Mouse (Mus musculus): Measurements from ENCODE around the gene Met. TPM values are rescaled to one million over a fixed set of nuclear protein-coding genes. Genes with fewer than 3 reads are reported as not detected.

Met gene
- polyA plus RNA-seq, 2 experiments: 4.3 to 5.9 TPM

DNA sequence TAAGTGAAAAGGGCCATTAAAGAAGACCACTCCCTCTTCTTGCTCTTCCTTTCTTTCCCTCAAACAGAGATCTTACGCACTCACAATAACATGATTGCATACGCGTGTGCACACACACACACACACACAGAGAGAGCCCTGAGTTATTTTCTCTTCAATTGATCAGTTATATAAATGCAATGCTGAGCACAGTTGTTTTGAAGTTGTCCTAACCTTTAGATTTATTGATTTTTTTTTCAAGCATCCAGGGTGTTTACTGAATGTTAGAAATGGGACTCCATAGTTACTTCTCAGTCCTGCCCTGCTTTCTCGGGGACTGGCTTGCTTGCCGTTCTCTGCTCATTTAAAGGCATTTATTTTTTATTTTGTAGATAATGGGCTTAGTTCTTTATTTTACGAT lies 14.7 kb downstream of the Met start:
- Histone ChIP-seq H3K4me1 (ENCODE audit: control insufficient read depth, insufficient read depth, low read length) (no peaks in the 10 kb centered on the region), H3K27ac (replicated peaks; ENCODE audit: low read depth, low read length) (no peak overlapping the region), H3K4me3 (replicated peaks; ENCODE audit: low read length) (no peak overlapping the region), H3K27me3 (ENCODE audit: control insufficient read depth, insufficient read depth, low read length) (no peaks in the 10 kb centered on the region), H3K9ac (ENCODE audit: low read depth, low read length, severe bottlenecking) (no peak overlapping the region), H3K9me3 (ENCODE audit: control insufficient read depth, low read length) (no peaks in the 10 kb centered on the region), H3K36me3 (ENCODE audit: control insufficient read depth, insufficient read depth, low read length) (no peaks in the 10 kb centered on the region), H3K4me2 (replicated peaks; ENCODE audit: low read depth, low read length, severe bottlenecking) (no peak overlapping the region)
- ATAC-seq (ENCODE audit: low FRiP score, low read depth) (no peak), DNase-seq (ENCODE audit: low spot score) (no peak)
- 88% methylated on average over 6 of the region's 6 CpGs for WGBS
- TF ChIP-seq POLR2A (IDR thresholded peaks at IDR 0.05; ENCODE audit: borderline replicate concordance, extremely low read depth, insufficient read depth, insufficient read length): no peak

DNA sequence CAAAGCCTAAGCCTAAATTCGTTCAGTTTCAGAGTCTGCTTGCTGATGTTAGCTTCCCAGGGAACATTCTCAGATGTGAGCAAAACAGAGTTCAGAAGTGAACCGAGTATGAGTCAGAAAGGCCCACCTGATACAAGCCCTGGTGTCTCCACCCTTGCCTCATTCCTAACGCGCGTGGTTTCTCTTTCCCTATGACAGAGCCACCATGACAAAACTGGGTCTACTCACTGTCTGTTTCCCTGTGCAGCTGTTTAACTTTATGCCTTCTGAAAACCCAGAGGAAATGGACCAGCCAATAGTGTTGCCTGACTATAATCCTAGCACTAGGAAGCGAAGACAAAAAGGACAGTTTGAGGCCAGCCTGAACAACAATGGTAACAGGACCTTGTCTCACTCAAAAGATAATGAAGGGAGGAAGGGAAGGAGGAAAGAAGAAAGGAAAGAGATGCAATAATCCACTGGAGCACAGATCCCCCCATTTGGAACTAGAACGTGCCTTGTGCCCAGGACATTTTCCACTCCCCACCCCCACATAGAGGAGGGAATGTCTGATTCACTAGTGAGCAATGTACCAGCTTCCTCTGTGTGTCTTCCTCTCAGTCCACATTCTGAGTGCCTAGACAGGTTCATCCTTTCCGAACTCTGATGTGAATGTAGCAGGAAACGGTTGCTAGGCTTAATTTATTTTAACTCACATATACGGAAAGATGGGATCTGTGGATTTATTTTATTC lies 15.4 kb downstream of the Met start:
- no peak for TF ChIP-seq POLR2A (IDR thresholded peaks at IDR 0.05; ENCODE audit: borderline replicate concordance, extremely low read depth, insufficient read depth, insufficient read length)
- no peaks in the 10 kb centered on the region for H3K9me3 ChIP-seq (ENCODE audit: control insufficient read depth, low read length)
- H3K27me3 ChIP-seq (ENCODE audit: control insufficient read depth, insufficient read depth, low read length): no peaks in the 10 kb centered on the region
- 82% methylated on average over 10 of the region's 10 CpGs for WGBS
- H3K4me2 ChIP-seq (replicated peaks; ENCODE audit: low read depth, low read length, severe bottlenecking): no peak overlapping the region
- no peak for DNase-seq (ENCODE audit: low spot score)
- ATAC-seq (ENCODE audit: low FRiP score, low read depth): peak; percentile 75
- no peak overlapping the region for H3K9ac ChIP-seq (ENCODE audit: low read depth, low read length, severe bottlenecking)
- no peak overlapping the region for H3K4me3 ChIP-seq (replicated peaks; ENCODE audit: low read length)
- no peaks in the 10 kb centered on the region for H3K36me3 ChIP-seq (ENCODE audit: control insufficient read depth, insufficient read depth, low read length)
- H3K4me1 ChIP-seq (ENCODE audit: control insufficient read depth, insufficient read depth, low read length): no peaks in the 10 kb centered on the region
- no peak overlapping the region for H3K27ac ChIP-seq (replicated peaks; ENCODE audit: low read depth, low read length)

DNA sequence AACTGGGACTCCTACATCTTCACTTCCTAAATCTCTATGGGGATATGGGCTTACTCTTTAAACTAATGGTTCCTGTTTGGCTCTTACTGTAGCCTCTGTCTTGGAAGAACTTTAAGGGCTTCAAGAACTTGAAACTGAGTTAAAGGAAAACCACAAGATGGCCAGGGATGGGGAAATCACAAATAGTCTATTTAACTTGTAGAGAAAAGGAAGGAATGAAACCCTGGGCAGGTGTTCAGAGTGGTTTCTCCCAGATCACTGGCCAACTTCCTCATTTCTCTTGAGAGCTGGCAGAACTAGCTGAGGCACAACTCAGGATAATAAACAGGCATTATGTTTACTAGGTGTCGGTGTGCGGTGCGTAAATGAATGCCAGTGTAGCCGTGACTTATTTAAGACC lies 17.5 kb downstream of the Met start:
- no peak overlapping the region for H3K4me2 ChIP-seq (replicated peaks; ENCODE audit: low read depth, low read length, severe bottlenecking)
- no peaks in the 10 kb centered on the region for H3K4me1 ChIP-seq (ENCODE audit: control insufficient read depth, insufficient read depth, low read length)
- WGBS: 45% methylated on average over 4 of the region's 4 CpGs
- no peaks in the 10 kb centered on the region for H3K9me3 ChIP-seq (ENCODE audit: control insufficient read depth, low read length)
- ATAC-seq (ENCODE audit: low FRiP score, low read depth): no peak
- no peak for DNase-seq (ENCODE audit: low spot score)
- H3K27ac ChIP-seq (replicated peaks; ENCODE audit: low read depth, low read length): no peak overlapping the region
- H3K27me3 ChIP-seq (ENCODE audit: control insufficient read depth, insufficient read depth, low read length): no peaks in the 10 kb centered on the region
- H3K4me3 ChIP-seq (replicated peaks; ENCODE audit: low read length): no peak overlapping the region
- no peak for TF ChIP-seq POLR2A (IDR thresholded peaks at IDR 0.05; ENCODE audit: borderline replicate concordance, extremely low read depth, insufficient read depth, insufficient read length)
- H3K9ac ChIP-seq (ENCODE audit: low read depth, low read length, severe bottlenecking): no peak overlapping the region
- no peaks in the 10 kb centered on the region for H3K36me3 ChIP-seq (ENCODE audit: control insufficient read depth, insufficient read depth, low read length)

DNA sequence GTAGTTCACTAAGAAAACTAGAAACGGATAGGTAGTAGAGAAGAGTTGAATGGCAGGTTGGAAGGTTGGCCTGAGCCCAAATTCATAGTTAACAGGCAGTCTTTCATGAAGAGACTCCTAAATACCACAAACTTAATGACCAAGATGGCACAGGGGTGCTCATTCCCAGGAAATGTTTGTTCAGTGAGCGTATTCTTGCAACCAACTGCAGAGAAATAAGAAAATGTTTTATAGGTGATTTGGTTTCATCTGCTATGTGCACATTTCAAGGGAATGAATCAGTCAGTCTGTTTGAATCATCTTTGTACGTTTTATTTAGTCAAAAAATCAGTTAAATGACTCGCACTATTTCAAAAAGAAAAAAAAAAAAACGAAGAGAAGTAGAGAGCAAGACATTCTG lies 21.6 kb downstream of the Met start:
- 82% methylated on average over 5 of the region's 5 CpGs for WGBS
- Histone ChIP-seq H3K4me3 (replicated peaks; ENCODE audit: low read length) (no peak overlapping the region), H3K4me1 (ENCODE audit: control insufficient read depth, insufficient read depth, low read length) (no peaks in the 10 kb centered on the region), H3K4me2 (replicated peaks; ENCODE audit: low read depth, low read length, severe bottlenecking) (no peak overlapping the region), H3K9me3 (ENCODE audit: control insufficient read depth, low read length) (no peaks in the 10 kb centered on the region), H3K9ac (ENCODE audit: low read depth, low read length, severe bottlenecking) (no peak overlapping the region), H3K36me3 (ENCODE audit: control insufficient read depth, insufficient read depth, low read length) (no peaks in the 10 kb centered on the region), H3K27ac (replicated peaks; ENCODE audit: low read depth, low read length) (no peak overlapping the region), H3K27me3 (ENCODE audit: control insufficient read depth, insufficient read depth, low read length) (no peaks in the 10 kb centered on the region)
- DNase-seq (ENCODE audit: low spot score) (no peak), ATAC-seq (ENCODE audit: low FRiP score, low read depth) (no peak)
- TF ChIP-seq POLR2A (IDR thresholded peaks at IDR 0.05; ENCODE audit: borderline replicate concordance, extremely low read depth, insufficient read depth, insufficient read length): no peak

DNA sequence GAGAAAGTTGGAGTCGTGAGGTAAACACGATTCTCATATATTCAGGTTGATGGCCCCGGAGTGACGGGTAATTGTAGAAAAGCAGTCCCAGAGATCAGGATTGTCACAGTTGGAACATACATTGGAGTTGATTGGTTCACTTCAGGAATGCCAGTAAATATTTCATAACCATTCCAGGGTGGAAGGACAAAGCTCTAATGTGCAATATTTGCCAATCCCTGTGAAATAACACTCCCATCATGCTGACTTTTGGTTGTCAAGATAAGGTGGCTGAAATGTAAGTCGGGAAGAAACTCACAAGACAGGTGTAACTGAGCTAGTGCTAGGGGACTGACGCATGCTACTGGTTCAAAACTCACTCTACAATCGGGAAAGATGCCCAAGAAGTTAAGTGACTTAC lies 22.2 kb downstream of the Met start:
- no peak overlapping the region for H3K4me2 ChIP-seq (replicated peaks; ENCODE audit: low read depth, low read length, severe bottlenecking)
- no peak for DNase-seq (ENCODE audit: low spot score)
- no peak for TF ChIP-seq POLR2A (IDR thresholded peaks at IDR 0.05; ENCODE audit: borderline replicate concordance, extremely low read depth, insufficient read depth, insufficient read length)
- no peaks in the 10 kb centered on the region for H3K36me3 ChIP-seq (ENCODE audit: control insufficient read depth, insufficient read depth, low read length)
- ATAC-seq (ENCODE audit: low FRiP score, low read depth): no peak
- H3K4me3 ChIP-seq (replicated peaks; ENCODE audit: low read length): no peak overlapping the region
- WGBS: 89% methylated on average over 7 of the region's 7 CpGs
- no peaks in the 10 kb centered on the region for H3K4me1 ChIP-seq (ENCODE audit: control insufficient read depth, insufficient read depth, low read length)
- H3K9me3 ChIP-seq (ENCODE audit: control insufficient read depth, low read length): no peaks in the 10 kb centered on the region
- no peak overlapping the region for H3K27ac ChIP-seq (replicated peaks; ENCODE audit: low read depth, low read length)
- no peak overlapping the region for H3K9ac ChIP-seq (ENCODE audit: low read depth, low read length, severe bottlenecking)
- no peaks in the 10 kb centered on the region for H3K27me3 ChIP-seq (ENCODE audit: control insufficient read depth, insufficient read depth, low read length)
